Mouse (Mus musculus) myocyte (in vitro differentiated cells): Measurements from ENCODE around the gene Nr2f6.

Experiments used
- CEBPB ChIP-seq: IDR thresholded peaks from 2 replicates; pipeline ENCODE4 v1.6.1; 2011; ENCODE audit warnings: mild to moderate bottlenecking, moderate library complexity; ENCODE audit not compliant: poor library complexity, insufficient read depth, severe bottlenecking
- E2F4 ChIP-seq: IDR thresholded peaks from one replicate; pipeline ENCODE4 v1.6.1; 2011; ENCODE audit warnings: mild to moderate bottlenecking, control low read depth, moderate library complexity; ENCODE audit not compliant: insufficient read depth
- MAX ChIP-seq: IDR thresholded peaks from one replicate; pipeline ENCODE4 v1.6.1; 2011; ENCODE audit warnings: low read depth, mild to moderate bottlenecking, control low read depth
- MYOG ChIP-seq, 3 experiments: IDR thresholded peaks; one replicate each; pipeline ENCODE4 v1.6.1; 2011; ENCODE audit warnings: control low read depth in 2 of 3, low read depth in 2 of 3, mild to moderate bottlenecking in 2 of 3; ENCODE audit not compliant: insufficient read length in 2 of 3, control insufficient read depth in 1 of 3, insufficient read depth in 1 of 3
- POLR2A ChIP-seq: IDR thresholded peaks from one replicate; pipeline ENCODE4 v1.6.1; 2011; ENCODE audit warnings: low read depth, mild to moderate bottlenecking, control low read depth, moderate library complexity; ENCODE audit not compliant: insufficient read length
- POLR2AphosphoS2 ChIP-seq: IDR thresholded peaks from one replicate; pipeline ENCODE4 v1.6.1; 2011; ENCODE audit warnings: low read depth, control low read depth; ENCODE audit not compliant: insufficient read length
- REST ChIP-seq: IDR thresholded peaks from one replicate; pipeline ENCODE4 v1.6.1; 2011; ENCODE audit warnings: mild to moderate bottlenecking, control low read depth, moderate library complexity; ENCODE audit not compliant: insufficient read depth, insufficient read length
- SRF ChIP-seq: IDR thresholded peaks from one replicate; pipeline ENCODE4 v1.6.1; 2011; ENCODE audit warnings: low read depth; ENCODE audit not compliant: control insufficient read depth, insufficient read length
- TCF3 ChIP-seq: IDR thresholded peaks from one replicate; pipeline ENCODE4 v1.6.1; 2011; ENCODE audit warnings: low read depth, control low read depth; ENCODE audit not compliant: insufficient read length
- USF1 ChIP-seq: IDR thresholded peaks from one replicate; pipeline ENCODE4 v1.6.1; 2011; ENCODE audit warnings: low read depth, mild to moderate bottlenecking, control low read depth, moderate library complexity

DNA sequence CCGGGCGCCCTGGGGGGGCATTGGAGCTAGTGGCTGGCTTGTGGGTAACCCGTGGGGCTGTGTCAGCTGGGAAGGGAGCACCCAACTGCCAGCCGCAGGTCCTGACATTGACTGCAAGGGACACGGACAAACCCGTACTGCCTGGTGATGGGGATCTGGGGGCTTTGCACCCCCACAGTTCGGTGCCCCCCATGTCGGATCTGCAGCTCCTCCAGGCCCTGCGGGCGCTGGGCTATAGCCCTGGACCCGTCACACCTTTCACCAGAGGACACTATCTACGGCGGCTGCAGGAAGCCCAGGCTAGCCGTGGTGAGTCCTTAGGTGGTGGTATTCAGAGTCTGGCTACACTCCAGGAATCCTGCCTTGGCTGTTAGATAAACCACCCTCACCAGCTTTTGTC is 25.7 kb upstream of the Nr2f6 start:
- TF ChIP-seq TCF3 (no peak), MAX (no peak), CEBPB (no peak), POLR2AphosphoS2 (no peak), POLR2A (no peak), USF1 (no peak), E2F4 (no peak), REST (no peak), SRF (no peak), MYOG (IDR thresholded peaks at IDR 0.05; ENCODE audit: control insufficient read depth in 1 of 3, insufficient read depth in 1 of 3, insufficient read length in 2 of 3, low read depth in 2 of 3) (no peak)
